ENCODE assay signal across 19 mouse cellular contexts in the genomic region with DNA sequence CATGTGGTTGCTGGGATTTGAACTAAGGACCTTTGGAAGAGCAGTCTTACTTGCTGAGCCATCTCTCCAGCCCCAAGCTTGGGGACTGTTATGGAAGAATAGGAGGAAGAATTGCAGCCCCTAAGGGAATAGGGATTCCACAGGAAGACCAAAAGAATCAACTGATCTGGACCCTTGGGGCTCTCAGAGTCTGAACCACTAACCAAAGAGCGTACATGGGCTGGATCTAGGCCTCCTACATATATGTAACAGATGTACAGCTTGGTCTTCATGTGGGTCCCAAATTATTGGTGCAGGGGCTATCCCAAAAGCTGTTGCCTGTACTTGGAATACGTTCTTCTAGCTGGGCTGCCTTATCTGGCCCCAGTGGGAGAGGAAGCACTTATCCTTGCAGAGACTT.
DNase-seq lines count a peak whose midpoint lies in the region; ATAC-seq and TF ChIP-seq lines count a peak whose summit lies in the region.
"Had no signal": no experiment of that assay in that cellular context is flagged by ENCODE, and none has a peak within 500 bp of the region (broad histone marks: within the 10 kb centered on the region; RNA-seq: fewer than 3 reads in every experiment).

No protein-coding gene starts in this region.

- 38% methylated on average over 2 of the region's 2 CpGs for WGBS in heart, adult 2 months
- WGBS in midbrain, embryonic 11.5 days: 82% methylated on average over 2 of the region's 2 CpGs
- WGBS in midbrain, embryonic 16.5 days: 72% methylated on average over 2 of the region's 2 CpGs

- TF ChIP-seq POLR2A in heart, adult 2 months (IDR thresholded peaks at IDR 0.05; ENCODE audit: insufficient read depth, low read depth, low read length): no peak

- no peaks in the 10 kb centered on the region for H3K4me1 ChIP-seq in heart, adult 2 months (ENCODE audit: control insufficient read depth, insufficient read depth, low read length)
- H3K4me1 ChIP-seq in midbrain, embryonic 11.5 days (ENCODE audit: control insufficient read depth, insufficient read depth, low read length): no peaks in the 10 kb centered on the region
- no peaks in the 10 kb centered on the region; the same call in 1 of the 2 replicates for H3K4me1 ChIP-seq in midbrain, embryonic 16.5 days (ENCODE audit: control insufficient read depth, insufficient read depth, low read length)

- no peak overlapping the region for H3K27ac ChIP-seq in heart, adult 2 months
- H3K27ac ChIP-seq in midbrain, embryonic 11.5 days (ENCODE audit: low read depth, low read length): no peak overlapping the region
- H3K27ac ChIP-seq in midbrain, embryonic 16.5 days (ENCODE audit: low read length): no peak overlapping the region

- DNase-seq in heart, adult 11 months: peak; percentile 55
- DNase-seq in heart, adult 2 months: no peak
- peak; percentile 56 for DNase-seq in midbrain, embryonic 11.5 days (ENCODE audit: low spot score, missing footprints)
- DNase-seq: adrenal gland, adult 2 months; adrenal gland, adult 8-10 months; adrenal gland, postnatal 10 days; adrenal gland, postnatal 14 days; adrenal gland, postnatal 25 days; adrenal gland, postnatal 36 days; B cell, adult 2 months; cerebellum, adult 11 months; cerebellum, adult 11-12 months; cerebellum, adult 18-20 months had no signal

- ATAC-seq in midbrain, embryonic 11.5 days (ENCODE audit: low FRiP score): no peak
- ATAC-seq in midbrain, embryonic 16.5 days: no peak
- ATAC-seq: activated CD4-positive, CD25-positive, alpha-beta regulatory T cell, adult 4 months; CD4-positive, CD25-positive, alpha-beta regulatory T cell, adult 4 months; Patski had no signal

- intact Hi-C loops in heart, adult 2 months (cut with DNase I): no loop called here

- H3K36me3 ChIP-seq in heart, adult 2 months (ENCODE audit: control insufficient read depth, insufficient read depth, low read length): no peaks in the 10 kb centered on the region
- H3K36me3 ChIP-seq in midbrain, embryonic 11.5 days (ENCODE audit: control insufficient read depth, insufficient read depth, low read length): no peaks in the 10 kb centered on the region
- H3K36me3 ChIP-seq in midbrain, embryonic 16.5 days (ENCODE audit: control insufficient read depth, insufficient read depth, low read length): no peaks in the 10 kb centered on the region
- H3K36me3 ChIP-seq: G1E had no signal

- no peaks in the 10 kb centered on the region for H3K9me3 ChIP-seq in midbrain, embryonic 11.5 days (ENCODE audit: control insufficient read depth, low read length)
- H3K9me3 ChIP-seq in midbrain, embryonic 16.5 days (replicated peaks; ENCODE audit: control insufficient read depth, low read length, poor library complexity, severe bottlenecking): no peaks in the 10 kb centered on the region

- H3K4me2 ChIP-seq in midbrain, embryonic 11.5 days: no peak overlapping the region
- no peak overlapping the region for H3K4me2 ChIP-seq in midbrain, embryonic 16.5 days (ENCODE audit: low read length)

- no peaks in the 10 kb centered on the region for H3K27me3 ChIP-seq in heart, adult 2 months (ENCODE audit: control insufficient read depth, insufficient read depth, low read length)
- H3K27me3 ChIP-seq in midbrain, embryonic 11.5 days (ENCODE audit: control insufficient read depth, insufficient read depth, low read length): no peaks in the 10 kb centered on the region
- no peaks in the 10 kb centered on the region for H3K27me3 ChIP-seq in midbrain, embryonic 16.5 days (ENCODE audit: control insufficient read depth, insufficient read depth, low read depth, low read length)
- H3K27me3 ChIP-seq: CH12.LX, Patski had no signal

- H3K4me3 ChIP-seq in heart, adult 2 months: no peak overlapping the region
- H3K4me3 ChIP-seq in midbrain, embryonic 11.5 days (ENCODE audit: low read depth, low read length): no peak overlapping the region
- H3K4me3 ChIP-seq in midbrain, embryonic 16.5 days (ENCODE audit: low read depth, low read length): no peak overlapping the region

- H3K9ac ChIP-seq in heart, adult 2 months (ENCODE audit: low read depth, low read length): no peak overlapping the region
- H3K9ac ChIP-seq in midbrain, embryonic 11.5 days (ENCODE audit: low read length): no peak overlapping the region
- H3K9ac ChIP-seq in midbrain, embryonic 16.5 days (ENCODE audit: low read depth, low read length): no peak overlapping the region

- TF ChIP-seq CTCF in heart, adult 2 months (IDR thresholded peaks at IDR 0.05): no peak

- no peak for TF ChIP-seq EP300 in heart, adult 2 months (IDR thresholded peaks at IDR 0.05; ENCODE audit: insufficient read depth, low read depth, low read length)

- no peaks in the 10 kb centered on the region for H3K79me2 ChIP-seq in heart, adult 2 months (replicated peaks; ENCODE audit: control insufficient read depth, insufficient read depth, low read length)

Comparison
In these comparisons a context has a peak if more than half of its experiments do, and no peak if none do; other contexts are left out.
1. DNase-seq: peak in heart, adult 11 months (single experiment) and midbrain, embryonic 11.5 days (single experiment); none in heart, adult 2 months (0 of 2).